Mouse (Mus musculus): Measurements from ENCODE around the gene Smpd2. TPM values are rescaled to one million over a fixed set of nuclear protein-coding genes. Genes with fewer than 3 reads are reported as not detected.

Gene Smpd2
- polyA plus RNA-seq (2014; fragmentation: Illumina TruSeq; extraction: RNeasy Lipid Tissue Mini Kit (QIAGEN cat#74804); ENCODE audit: low read depth, low replicate concordance): 38.8 TPM

GRCm38 (mm10) chr10:41489708-41490517 is at the start of gene Smpd2, which contains the start of gene Ppil6:
Gene Smpd2, minus strand, starts transcription at chr10:41490369.
Gene Ppil6, plus strand, starts transcription at chr10:41490439.

GRCm38 (mm10) chr10:41518981-41519618 is 28.9 kb upstream of the Smpd2 start, which contains the start of gene Cd164:
Gene Cd164, plus strand, starts transcription at chr10:41519414.

GRCm38 (mm10) chr10:41476171-41477017 is 13.8 kb downstream of the Smpd2 start, which contains the start of gene Mical1:
Gene Mical1, plus strand, starts transcription at chr10:41476314.

GRCm38 (mm10) chr10:41450137-41450670 is 40.0 kb downstream of the Smpd2 start, which contains the start of gene Zbtb24:
Gene Zbtb24, plus strand, starts transcription at chr10:41450383.

Other genes with a start within 250 kb of the Smpd2 start
- 32.6 TPM for gene Fig4, start 187.1 kb downstream of the Smpd2 start, polyA plus RNA-seq (2014; fragmentation: Illumina TruSeq; extraction: RNeasy Lipid Tissue Mini Kit (QIAGEN cat#74804); ENCODE audit: low read depth, low replicate concordance)
- gene Ak9, start 186.4 kb downstream of the Smpd2 start, polyA plus RNA-seq (2014; fragmentation: Illumina TruSeq; extraction: RNeasy Lipid Tissue Mini Kit (QIAGEN cat#74804); ENCODE audit: low read depth, low replicate concordance): not detected
- 7.2 TPM for gene Zbtb24, start 40.0 kb downstream of the Smpd2 start, polyA plus RNA-seq (2014; fragmentation: Illumina TruSeq; extraction: RNeasy Lipid Tissue Mini Kit (QIAGEN cat#74804); ENCODE audit: low read depth, low replicate concordance)
- gene Mical1, start 14.1 kb downstream of the Smpd2 start, polyA plus RNA-seq (2014; fragmentation: Illumina TruSeq; extraction: RNeasy Lipid Tissue Mini Kit (QIAGEN cat#74804); ENCODE audit: low read depth, low replicate concordance): 17.7 TPM
- 1.8 TPM for gene Ppil6, start 70 bp upstream of the Smpd2 start, polyA plus RNA-seq (2014; fragmentation: Illumina TruSeq; extraction: RNeasy Lipid Tissue Mini Kit (QIAGEN cat#74804); ENCODE audit: low read depth, low replicate concordance)
- 124 TPM for gene Cd164, start 29.0 kb upstream of the Smpd2 start, polyA plus RNA-seq (2014; fragmentation: Illumina TruSeq; extraction: RNeasy Lipid Tissue Mini Kit (QIAGEN cat#74804); ENCODE audit: low read depth, low replicate concordance)
- not detected for gene Ccdc162, start 226.3 kb upstream of the Smpd2 start, polyA plus RNA-seq (2014; fragmentation: Illumina TruSeq; extraction: RNeasy Lipid Tissue Mini Kit (QIAGEN cat#74804); ENCODE audit: low read depth, low replicate concordance)